Mouse (Mus musculus) brain, adult 2 months (tissue): ENCODE measurements around the gene Tmem212.
"Not testable (repeated sequence)": the region's sequence is repeated elsewhere in the genome, so short reads cannot be mapped to it uniquely, and the experiment has no call there.

Experiments used
- DNase-seq: peaks from one replicate; pipeline ENCODE4 v3.0.0; 2011; ENCODE audit warnings: low read depth, low spot score

The Tmem212 gene

GRCm38 (mm10) chr3:27896318-27896892, at the start of gene Tmem212:
Gene Tmem212 (minus strand): TSS chr3:27896368.
- DNase-seq, result no peak

GRCm38 (mm10) chr3:27945397-27945796, 49.2 kb upstream of the Tmem212 start:
- DNase-seq, result not testable (repeated sequence)

- peak; percentile 56 for DNase-seq
These were observed 46.8 kb upstream of the Tmem212 start for GRCm38 (mm10) chr3:27942991-27943390.

DNA sequence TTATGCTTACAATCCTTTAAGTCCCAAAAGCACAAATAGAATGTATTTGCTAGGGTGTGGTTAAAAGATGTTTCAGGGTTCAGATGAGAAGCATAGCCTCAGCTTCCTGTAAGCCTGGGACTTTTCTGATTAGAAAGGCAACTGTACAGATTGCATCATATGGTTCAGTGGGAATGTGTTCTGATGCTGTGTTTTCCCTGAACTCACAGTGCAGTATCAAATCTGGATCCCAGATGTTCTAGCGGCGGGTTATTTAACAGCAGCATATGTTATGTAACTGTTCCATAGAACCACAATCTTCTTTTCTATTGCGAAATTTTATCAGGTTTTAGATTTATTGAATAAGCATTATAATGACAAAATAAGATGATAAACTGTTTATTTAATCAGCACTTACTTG, 45.5 kb upstream of the Tmem212 start:
- DNase-seq, result peak; percentile 24

DNA sequence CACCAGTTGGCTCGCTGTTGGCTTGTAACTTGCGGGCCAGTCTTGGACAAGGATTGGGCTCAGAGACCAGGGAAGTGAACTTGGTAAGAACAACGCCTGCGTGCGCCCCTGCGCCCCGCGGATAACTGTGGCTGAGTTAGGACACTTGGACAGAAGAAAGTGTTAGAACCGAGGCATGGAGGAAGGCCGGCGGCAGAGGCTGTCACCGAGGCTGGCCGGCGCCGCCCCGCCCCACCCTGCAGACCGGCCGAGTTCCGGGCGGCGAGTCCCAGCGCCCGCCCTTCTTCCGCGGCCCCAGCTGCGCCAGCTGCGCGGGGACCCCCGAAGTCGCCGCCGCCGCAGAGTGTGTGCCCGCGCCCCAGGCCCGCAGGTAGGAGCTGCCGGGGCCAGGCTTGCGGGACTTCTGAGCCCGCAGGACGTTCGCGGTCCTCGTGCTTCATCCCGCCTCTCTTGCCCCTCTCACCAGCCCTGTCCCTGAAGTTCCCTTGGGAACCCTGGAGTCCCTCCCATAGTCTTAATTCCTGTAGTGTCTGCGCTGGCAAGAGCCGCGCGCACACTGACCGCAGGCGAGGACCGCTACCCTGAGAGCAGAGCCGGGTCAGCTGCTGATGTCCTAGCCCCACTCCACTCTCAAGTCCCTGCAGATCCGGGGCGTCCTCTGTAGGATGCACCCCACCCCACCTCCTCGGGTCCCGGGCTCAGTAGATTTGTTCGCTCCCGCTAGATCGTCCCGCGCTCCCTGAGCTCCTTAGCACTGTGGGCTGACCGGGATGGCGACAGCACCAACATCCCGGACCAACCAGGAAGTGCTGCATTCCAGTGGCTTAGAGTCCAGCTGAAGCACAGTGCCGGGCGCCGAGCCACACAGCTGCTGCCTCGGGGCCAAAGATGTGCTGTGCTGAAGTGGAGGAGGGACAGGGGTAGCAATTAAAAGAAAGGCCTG, 42.5 kb upstream of the Tmem212 start, which contains the start of gene Pld1:
Pld1 (plus strand) TSS at position 315 of the 943 bp plus-strand sequence.
- peak; percentile 86 for DNase-seq

DNA sequence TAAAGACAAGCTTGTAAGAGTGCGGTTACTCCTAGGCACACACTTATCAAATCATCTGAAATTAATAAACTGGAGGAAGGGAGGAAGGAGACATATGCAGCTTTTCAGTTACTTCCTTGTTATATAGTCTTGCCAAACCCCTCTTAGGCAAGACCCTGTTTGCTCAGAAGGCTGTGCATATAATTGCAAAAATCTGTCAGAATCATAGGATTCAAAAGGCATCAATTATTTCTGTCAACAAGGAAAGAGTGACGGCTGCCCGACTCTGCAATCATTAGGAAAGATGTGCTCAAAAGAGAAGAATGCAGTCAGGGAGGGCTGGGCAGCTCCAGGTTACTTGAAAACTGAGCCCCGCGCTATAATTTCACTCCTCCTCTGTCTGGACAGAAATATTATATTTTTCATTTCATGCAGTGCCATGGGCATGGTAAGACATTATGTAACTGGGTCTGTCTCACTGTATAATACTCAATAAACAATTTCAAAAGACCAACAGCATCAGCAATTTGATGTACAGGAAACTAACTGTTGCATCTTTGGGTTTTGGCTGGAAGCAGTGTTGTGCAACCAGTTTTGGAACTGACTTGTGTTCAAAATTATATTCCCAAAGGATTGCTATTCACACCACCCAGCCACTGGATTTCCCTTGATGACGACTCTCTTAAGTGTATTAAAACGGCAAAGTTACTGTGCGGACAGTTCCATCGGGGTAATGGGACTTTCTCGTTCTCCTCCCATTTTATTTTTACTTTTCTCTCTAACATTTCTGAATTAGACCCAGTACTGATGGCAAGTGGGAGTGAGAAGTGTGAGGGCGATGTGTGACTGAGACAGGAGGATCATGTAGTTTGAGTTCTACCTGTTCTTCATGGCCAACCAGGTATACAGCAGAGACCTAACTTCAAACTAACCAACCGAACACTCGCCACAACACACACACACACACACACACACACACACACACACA, 41.3 kb upstream of the Tmem212 start:
- no peak for DNase-seq

DNA sequence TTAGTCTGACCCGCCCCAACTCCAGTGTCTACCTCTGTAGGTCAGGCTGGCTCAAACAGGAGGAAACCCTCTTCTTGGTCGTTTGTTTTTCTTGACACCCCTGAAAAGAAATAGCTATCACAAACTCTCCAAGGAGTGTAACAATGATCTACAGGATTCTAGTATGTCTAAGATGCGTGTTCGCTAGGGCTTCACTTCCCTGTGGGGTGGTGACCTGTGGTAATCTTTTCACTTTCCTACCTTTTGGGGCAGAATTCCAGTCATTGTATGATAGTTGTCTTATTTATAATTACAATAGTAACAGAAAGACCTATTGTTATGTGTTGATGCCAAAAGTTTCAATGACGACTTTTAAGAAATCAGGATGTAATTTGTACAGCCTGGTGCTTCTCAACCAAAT, 40.6 kb upstream of the Tmem212 start:
- no peak for DNase-seq

GRCm38 (mm10) chr3:27935644-27936043, 39.5 kb upstream of the Tmem212 start:
- DNase-seq, result no peak

GRCm38 (mm10) chr3:27932391-27932790, 36.2 kb upstream of the Tmem212 start:
- DNase-seq, result no peak

DNA sequence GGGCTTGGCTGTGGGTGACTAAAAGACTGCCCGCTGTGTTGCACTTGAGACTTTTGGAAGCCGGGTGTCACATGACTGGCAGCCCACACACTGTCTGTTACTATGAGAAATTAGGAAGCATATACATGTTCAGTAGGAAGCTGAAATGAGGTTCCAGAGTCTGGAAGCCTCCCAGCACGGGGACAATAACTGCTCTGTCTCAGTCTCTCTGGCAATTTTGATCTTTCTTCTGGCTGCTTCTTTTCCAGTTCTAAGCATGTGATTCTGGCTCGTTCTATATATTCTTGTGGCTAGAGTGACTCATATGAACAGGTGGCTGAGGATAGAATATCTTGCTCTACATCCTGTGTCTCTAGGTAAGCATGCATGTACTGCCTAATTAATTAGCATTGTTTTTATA, 33.1 kb upstream of the Tmem212 start:
- DNase-seq, result peak; percentile 56

DNA sequence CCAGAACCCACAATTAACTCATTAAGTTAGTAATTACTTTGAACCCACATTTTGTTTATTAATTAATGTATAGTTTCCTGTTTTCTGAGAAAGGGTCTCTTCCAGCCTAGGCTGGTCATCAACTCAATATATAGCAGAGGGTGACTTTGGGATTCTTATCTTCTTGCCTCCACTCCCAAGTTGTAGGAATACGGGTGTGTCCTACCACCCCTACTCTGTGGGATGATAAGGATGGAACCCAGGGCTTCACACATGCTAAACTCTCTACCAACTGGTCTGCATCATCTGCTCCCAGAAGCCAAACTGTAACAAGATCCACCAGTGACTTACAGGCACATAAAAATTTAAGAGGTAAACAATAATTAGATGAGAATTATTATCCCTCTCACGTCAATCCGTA, 27.9 kb upstream of the Tmem212 start:
- DNase-seq, result no peak

GRCm38 (mm10) chr3:27921268-27922020, 25.3 kb upstream of the Tmem212 start:
- DNase-seq, result no peak

GRCm38 (mm10) chr3:27918656-27919436, 22.7 kb upstream of the Tmem212 start:
- DNase-seq, result no peak

DNA sequence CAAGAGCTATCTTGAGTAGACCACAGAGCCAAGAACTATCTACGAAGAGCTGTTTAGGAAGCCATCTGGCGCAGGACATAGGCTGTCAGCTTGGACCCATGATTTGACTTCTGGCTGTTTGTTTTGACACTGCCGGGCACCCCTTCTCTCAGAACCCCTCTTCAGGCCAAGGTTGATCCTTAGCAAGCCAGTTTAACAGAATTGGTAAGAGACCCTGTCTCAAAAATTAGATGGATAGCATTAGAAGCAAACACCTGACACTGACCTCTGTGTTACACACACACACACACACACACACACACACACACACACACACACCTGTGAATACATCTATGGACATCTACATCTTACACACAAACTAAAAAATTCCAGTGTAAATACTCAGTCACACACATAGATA, 12.8 kb upstream of the Tmem212 start:
- no peak for DNase-seq

DNA sequence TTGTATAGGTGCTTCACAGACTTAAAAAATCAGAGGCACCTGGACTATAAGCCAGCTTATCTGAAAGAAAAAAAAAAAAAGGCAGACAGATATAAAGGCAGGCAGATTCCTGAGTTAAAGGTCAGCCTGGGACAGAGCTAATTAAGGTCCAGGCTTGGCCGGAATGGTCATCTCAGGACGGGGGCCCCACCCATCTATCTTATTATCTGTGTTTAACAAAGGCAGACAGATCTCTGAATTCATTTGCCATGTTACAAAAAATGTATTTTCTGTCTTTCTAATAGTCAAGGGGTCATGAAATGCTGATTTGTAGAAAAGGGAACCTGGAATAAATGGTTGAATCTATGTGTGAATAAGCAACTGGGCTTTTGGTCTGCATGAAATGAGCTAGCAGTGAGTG, 12.1 kb upstream of the Tmem212 start:
- no peak for DNase-seq

GRCm38 (mm10) chr3:27907301-27907700, 11.1 kb upstream of the Tmem212 start:
- no peak for DNase-seq

DNA sequence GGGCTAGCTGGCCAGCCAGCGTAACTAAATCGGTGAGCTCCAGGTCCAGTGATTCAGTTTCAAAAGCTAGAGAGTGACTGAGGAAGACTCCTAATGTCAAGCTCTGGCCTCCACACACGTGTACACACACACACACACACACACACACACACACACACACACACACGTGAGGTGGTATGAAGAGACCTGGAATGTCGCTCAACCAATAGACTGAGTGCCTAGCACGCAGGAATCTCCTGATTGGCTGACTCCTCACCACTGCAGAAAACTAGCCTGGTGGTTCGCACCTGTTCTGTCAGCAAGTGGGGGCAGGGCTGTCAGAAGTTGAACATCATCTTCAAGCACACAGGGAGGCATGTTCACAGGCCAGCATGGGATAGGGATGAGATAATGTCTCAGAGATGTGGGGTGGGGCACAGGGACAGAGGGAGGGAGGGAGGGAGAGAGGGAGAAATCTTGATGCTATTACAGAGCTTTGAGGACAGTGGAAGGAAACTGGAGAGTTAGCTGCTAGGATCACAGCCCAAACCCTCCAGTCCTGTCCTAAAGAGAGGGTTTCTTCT, 10.6 kb upstream of the Tmem212 start:
- DNase-seq, result no peak

- DNase-seq, result no peak
These were observed 8.6 kb upstream of the Tmem212 start for GRCm38 (mm10) chr3:27904659-27905330.

GRCm38 (mm10) chr3:27901846-27902245, 5.7 kb upstream of the Tmem212 start:
- DNase-seq, result no peak
